Mouse (Mus musculus) thymus, adult 2 months (tissue): Measurements from ENCODE around the gene C1ql1.

Experiments
- CTCF ChIP-seq: fragments of 200-500 bp; IDR thresholded peaks from 2 replicates; pipeline ENCODE4 v1.5.1; 2012; ENCODE audit warnings: mild to moderate bottlenecking, control low read depth, low read length, moderate library complexity, borderline replicate concordance; ENCODE audit not compliant: control insufficient read depth, poor library complexity, insufficient read depth; ENCODE audit errors: extremely low read depth
- POLR2A ChIP-seq: fragments of 200-500 bp; IDR thresholded peaks from 2 replicates; pipeline ENCODE4 v1.6.1; 2012; ENCODE audit warnings: mild to moderate bottlenecking, low read length, control low read depth, moderate library complexity; ENCODE audit not compliant: control insufficient read depth, poor library complexity, insufficient read depth; ENCODE audit errors: extremely low read depth

DNA sequence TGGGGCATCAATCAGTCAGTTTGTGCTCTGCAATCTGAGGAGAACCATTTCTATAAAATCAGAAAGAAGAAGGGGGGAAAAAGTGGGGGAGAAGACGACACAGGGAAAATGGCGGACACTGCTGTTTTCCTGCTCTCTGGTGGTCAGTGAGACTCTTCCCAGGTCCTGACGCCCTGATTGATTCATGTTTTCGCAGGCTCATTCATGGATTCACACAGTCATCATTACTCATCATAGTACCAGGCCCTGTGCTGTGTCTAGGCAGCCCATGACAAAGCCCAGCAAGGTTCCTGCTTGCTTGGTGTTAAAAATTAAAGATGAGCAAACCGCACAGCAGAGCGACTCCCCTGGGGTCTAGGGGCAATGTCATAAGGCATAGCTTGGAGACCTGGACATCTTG, 11.9 kb upstream of the C1ql1 start:
- TF ChIP-seq POLR2A (no peak), CTCF (no peak)
